Mouse (Mus musculus): Measurements from ENCODE around the gene Tex19.2. TPM values are rescaled to one million over a fixed set of nuclear protein-coding genes. Genes with fewer than 3 reads are reported as not detected.
"Not testable (repeated sequence)": the region's sequence is repeated elsewhere in the genome, so short reads cannot be mapped to it uniquely, and the experiment has no call there.

Tex19.2 gene
- polyA plus RNA-seq, 1 experiment from 2014 or later: not detected

DNA sequence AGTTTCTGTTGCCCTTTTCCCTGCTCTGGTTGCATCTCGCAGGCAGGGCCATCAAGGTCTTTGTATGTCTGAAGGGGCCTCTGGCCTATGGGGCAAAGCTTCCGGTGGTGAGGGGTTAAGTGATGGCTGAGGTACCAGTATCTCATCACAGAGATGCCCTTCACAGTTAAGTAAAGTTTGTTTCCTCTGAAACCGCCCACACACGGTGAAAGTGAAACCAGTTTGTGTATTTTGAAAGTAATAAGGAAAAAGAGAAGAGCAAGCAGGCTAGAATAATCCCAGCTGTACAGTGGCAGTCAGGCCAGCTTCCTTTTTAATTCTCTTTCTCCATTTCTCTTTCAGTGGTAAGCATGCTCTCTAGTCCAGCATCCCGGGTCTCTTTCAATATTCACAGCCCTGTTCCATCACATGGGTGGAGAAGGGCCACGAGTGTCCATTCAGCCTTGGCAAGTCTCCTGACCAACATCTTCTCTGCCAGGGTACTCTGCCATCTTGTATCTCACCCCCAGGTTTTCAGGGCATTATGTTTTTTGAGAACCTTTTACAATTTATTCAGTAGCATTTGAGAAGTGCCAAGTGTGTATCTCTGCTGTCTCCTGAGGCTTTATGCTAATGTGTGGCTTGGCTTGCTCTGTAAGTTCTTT lies 35.5 kb downstream of the Tex19.2 start:
- 83% methylated on average over 6 of the region's 6 CpGs for WGBS

DNA sequence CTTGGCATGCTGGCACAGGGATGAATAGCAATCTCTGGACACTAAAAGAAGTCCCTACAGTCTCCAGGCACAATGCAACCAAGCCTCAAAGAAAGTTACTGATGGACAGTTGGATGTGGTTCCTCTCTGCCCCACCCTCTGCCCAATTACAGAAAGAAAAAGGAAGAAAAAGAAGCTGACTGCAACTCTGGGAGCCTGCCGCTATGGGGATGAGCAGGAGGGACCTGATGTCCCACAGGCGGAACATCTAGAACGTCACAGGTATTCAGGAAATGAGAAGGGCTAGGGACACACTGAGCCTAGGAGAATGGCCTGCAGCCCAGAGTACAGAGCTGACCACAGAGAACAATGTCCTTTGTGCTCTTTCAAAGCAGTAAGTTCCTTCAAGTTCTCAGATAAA lies 36.2 kb downstream of the Tex19.2 start:
- 82% methylated on average over 3 of the region's 3 CpGs for WGBS
- ATAC-seq (ENCODE audit: low FRiP score, low read depth): no peak

More for the DNA sequence above, 35.5 kb downstream of the Tex19.2 start:
- Histone ChIP-seq H3K4me1 (replicated peaks) (no peaks in the 10 kb centered on the region), H3K9me3 (no peaks in the 10 kb centered on the region), H3K4me3 (no peak overlapping the region), H3K27ac (replicated peaks) (no peak overlapping the region), H3K4me2 (no peak overlapping the region), H3K27me3 (no peaks in the 10 kb centered on the region), H3K36me3 (no peaks in the 10 kb centered on the region), H3K9ac (no peak overlapping the region)
- ATAC-seq (ENCODE audit: low FRiP score, low read depth): no peak

DNA sequence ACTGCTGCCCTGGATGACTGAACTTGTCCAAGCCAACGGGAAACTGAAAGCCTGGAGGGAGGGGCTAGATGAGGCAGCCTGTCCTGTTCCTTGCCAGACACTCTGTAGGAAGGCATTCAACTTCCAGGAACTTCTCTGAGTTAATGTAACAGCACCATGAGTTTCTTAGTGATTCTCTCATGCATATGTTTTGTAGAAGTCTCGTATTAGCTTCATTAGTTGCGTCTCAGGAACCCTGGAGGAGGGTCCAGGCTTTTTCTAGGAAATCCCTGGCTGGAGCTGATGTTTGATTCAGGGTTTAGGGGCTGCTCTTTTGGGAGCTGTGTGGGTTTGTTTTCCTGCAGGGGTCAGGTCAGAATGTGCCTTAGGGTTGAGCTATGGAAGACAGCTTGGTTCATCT lies 37.4 kb downstream of the Tex19.2 start, which contains the start of gene Sectm1a:
Gene Sectm1a, minus strand, starts transcription at position 101 of the 400 bp plus-strand sequence.
- Histone ChIP-seq H3K27me3 (no peaks in the 10 kb centered on the region), H3K27ac (replicated peaks) (no peak within 1 kb of the TSS), H3K9ac (no peak within 1 kb of the TSS), H3K36me3 (no peaks in the 10 kb centered on the region), H3K4me1 (replicated peaks) (no peaks in the 10 kb centered on the region), H3K9me3 (no peaks in the 10 kb centered on the region), H3K4me3 (no peak within 1 kb of the TSS), H3K4me2 (no peak within 1 kb of the TSS)
- 84% methylated on average over 3 of the region's 3 CpGs for WGBS
- no peak for ATAC-seq (ENCODE audit: low FRiP score, low read depth)

More for the DNA sequence above, 36.2 kb downstream of the Tex19.2 start:
- Histone ChIP-seq H3K4me1 (replicated peaks) (no peaks in the 10 kb centered on the region), H3K9me3 (no peaks in the 10 kb centered on the region), H3K9ac (no peak overlapping the region), H3K36me3 (no peaks in the 10 kb centered on the region), H3K4me3 (no peak overlapping the region), H3K27ac (replicated peaks) (no peak overlapping the region), H3K4me2 (no peak overlapping the region), H3K27me3 (no peaks in the 10 kb centered on the region)

DNA sequence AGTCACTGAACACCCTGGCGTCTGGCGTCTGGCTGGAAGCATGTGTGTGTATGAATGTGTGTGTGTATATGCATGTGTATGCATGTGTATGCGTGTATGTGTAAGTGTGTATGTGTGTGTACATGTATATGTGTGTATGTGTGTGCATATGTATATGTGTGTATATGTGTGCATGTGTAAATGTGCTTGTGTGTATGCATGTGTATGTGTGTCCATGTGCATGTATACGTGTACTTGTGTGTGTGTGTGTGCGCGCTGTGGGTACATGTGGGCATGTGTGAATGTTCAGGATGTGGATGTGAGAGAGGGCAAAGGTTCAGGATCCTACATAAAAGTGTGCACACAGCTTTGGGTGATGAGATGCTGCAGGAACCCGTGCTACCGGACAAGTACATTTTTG lies 38.1 kb downstream of the Tex19.2 start:
- H3K4me3 ChIP-seq: no peak overlapping the region
- no peak for ATAC-seq (ENCODE audit: low FRiP score, low read depth)
- no peak overlapping the region for H3K4me2 ChIP-seq
- 95% methylated on average over 8 of the region's 8 CpGs for WGBS
- no peaks in the 10 kb centered on the region for H3K4me1 ChIP-seq (replicated peaks)
- no peaks in the 10 kb centered on the region for H3K27me3 ChIP-seq
- no peak overlapping the region for H3K9ac ChIP-seq
- H3K27ac ChIP-seq (replicated peaks): no peak overlapping the region
- H3K9me3 ChIP-seq: no peaks in the 10 kb centered on the region
- H3K36me3 ChIP-seq: no peaks in the 10 kb centered on the region

DNA sequence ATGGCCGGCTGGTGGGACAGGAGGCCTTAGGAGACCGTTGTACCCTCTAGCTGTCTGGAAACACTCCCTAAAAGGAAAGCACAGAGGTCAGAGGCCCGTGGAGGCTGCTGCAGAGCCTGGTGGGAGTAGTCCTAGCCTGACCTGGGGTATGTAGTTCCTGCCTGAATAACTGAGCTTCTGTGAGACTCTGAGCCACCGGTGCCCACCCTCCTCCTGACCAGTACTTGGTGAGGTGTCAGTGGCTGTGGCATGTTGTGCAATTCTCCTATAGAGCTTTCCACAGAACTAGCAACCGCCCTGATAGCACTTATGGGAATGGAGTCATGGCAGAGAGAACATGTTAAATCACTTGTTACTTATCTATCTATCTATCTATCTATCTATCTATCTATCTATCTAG lies 42.8 kb downstream of the Tex19.2 start:
- H3K4me1 ChIP-seq (replicated peaks): no peaks in the 10 kb centered on the region
- no peak overlapping the region for H3K4me2 ChIP-seq
- H3K9ac ChIP-seq: no peak overlapping the region
- no peaks in the 10 kb centered on the region for H3K9me3 ChIP-seq
- H3K4me3 ChIP-seq: no peak overlapping the region
- no peaks in the 10 kb centered on the region for H3K27me3 ChIP-seq
- no peak overlapping the region for H3K27ac ChIP-seq (replicated peaks)
- no peak for ATAC-seq (ENCODE audit: low FRiP score, low read depth)
- WGBS: 77% methylated on average over 5 of the region's 5 CpGs
- H3K36me3 ChIP-seq: no peaks in the 10 kb centered on the region

DNA sequence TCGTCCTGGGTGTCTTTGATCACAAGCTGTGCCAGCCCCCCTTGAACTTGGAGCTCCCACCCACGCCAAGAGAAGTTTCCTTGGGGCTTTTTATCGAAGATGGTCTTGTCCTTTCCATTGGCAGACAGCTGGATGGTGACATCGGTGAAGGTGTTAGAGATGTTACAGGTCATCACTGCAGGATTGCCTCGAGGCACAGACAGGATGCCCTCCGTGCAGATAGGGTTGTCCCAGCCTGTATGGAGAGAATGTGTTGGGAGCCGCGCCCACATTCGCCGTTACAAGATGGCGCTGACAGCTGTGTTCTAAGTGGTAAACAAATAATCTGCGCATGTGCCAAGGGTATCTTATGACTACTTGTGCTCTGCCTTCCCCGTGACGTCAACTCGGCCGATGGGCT lies 48.8 kb downstream of the Tex19.2 start:
- H3K4me2 ChIP-seq; H3K27me3 ChIP-seq; H3K4me1 ChIP-seq (replicated peaks); H3K36me3 ChIP-seq; H3K9me3 ChIP-seq; H3K27ac ChIP-seq (replicated peaks); H3K4me3 ChIP-seq; ATAC-seq (ENCODE audit: low FRiP score, low read depth); H3K9ac ChIP-seq: not testable (repeated sequence)
- 93% methylated on average over 12 of the region's 16 CpGs for WGBS

DNA sequence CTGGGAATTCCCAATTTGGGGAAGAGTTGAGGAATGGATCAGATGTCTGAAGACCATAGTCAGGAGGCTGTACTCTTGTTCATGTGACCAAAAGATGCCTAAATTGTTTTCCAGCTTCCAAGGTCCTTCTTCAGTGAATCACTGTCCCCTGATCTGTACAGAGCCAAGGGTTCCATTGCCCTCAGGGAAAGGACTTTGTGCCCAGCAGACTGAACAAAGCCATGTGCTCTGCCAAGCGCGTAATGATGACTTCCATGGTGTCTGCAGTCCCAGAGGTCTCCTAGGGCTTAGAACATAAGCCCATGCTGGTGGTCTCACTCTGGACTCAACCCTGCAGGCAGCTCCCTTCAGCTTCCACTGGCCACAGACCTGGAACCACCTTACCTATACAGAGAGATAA lies 50.6 kb downstream of the Tex19.2 start:
- Histone ChIP-seq H3K27me3 (no peaks in the 10 kb centered on the region), H3K9ac (no peak overlapping the region), H3K27ac (replicated peaks) (no peak overlapping the region), H3K9me3 (no peaks in the 10 kb centered on the region), H3K4me2 (no peak overlapping the region), H3K36me3 (no peaks in the 10 kb centered on the region), H3K4me1 (replicated peaks) (no peaks in the 10 kb centered on the region), H3K4me3 (no peak overlapping the region)
- WGBS: 94% methylated on average over 2 of the region's 2 CpGs
- ATAC-seq (ENCODE audit: low FRiP score, low read depth): no peak

Other genes starting within 250 kb of the Tex19.2 start
- gene Ccdc57, start 185.8 kb downstream of the Tex19.2 start, polyA plus RNA-seq (2015; fragmentation: Nextera tagmentation; extraction: Ambion mirVana): 5.7 and 6.1 TPM in 2 replicates
- 10.4 and 10.9 TPM in 2 replicates for gene Slc16a3, start 170.2 kb downstream of the Tex19.2 start, polyA plus RNA-seq (2015; fragmentation: Nextera tagmentation; extraction: Ambion mirVana)
- 147 and 149 TPM in 2 replicates for gene Csnk1d, start 127.3 kb downstream of the Tex19.2 start, polyA plus RNA-seq (2015; fragmentation: Nextera tagmentation; extraction: Ambion mirVana)
- not detected in 2 replicates for gene Cd7, start 79.3 kb downstream of the Tex19.2 start, polyA plus RNA-seq (2015; fragmentation: Nextera tagmentation; extraction: Ambion mirVana)
- gene Sectm1b, start 55.1 kb downstream of the Tex19.2 start, polyA plus RNA-seq (2015; fragmentation: Nextera tagmentation; extraction: Ambion mirVana): not detected in 2 replicates
- gene Sectm1a, start 37.5 kb downstream of the Tex19.2 start, polyA plus RNA-seq (2015; fragmentation: Nextera tagmentation; extraction: Ambion mirVana): 0.26 TPM in 1 of 2 replicates, not detected in the other
- gene Tex19.1, start 27.5 kb upstream of the Tex19.2 start, polyA plus RNA-seq (2015; fragmentation: Nextera tagmentation; extraction: Ambion mirVana): not detected in 2 replicates
- gene Uts2r, start 41.6 kb upstream of the Tex19.2 start, polyA plus RNA-seq (2015; fragmentation: Nextera tagmentation; extraction: Ambion mirVana): 0.54 and 0.65 TPM in 2 replicates
- gene Hexdc, start 85.8 kb upstream of the Tex19.2 start, polyA plus RNA-seq (2015; fragmentation: Nextera tagmentation; extraction: Ambion mirVana): 31.6 and 32.5 TPM in 2 replicates
- gene Ogfod3, start 86.0 kb upstream of the Tex19.2 start, polyA plus RNA-seq (2015; fragmentation: Nextera tagmentation; extraction: Ambion mirVana): 28.3 and 29.9 TPM in 2 replicates
- 36.9 and 37.4 TPM in 2 replicates for gene Cybc1, start 110.6 kb upstream of the Tex19.2 start, polyA plus RNA-seq (2015; fragmentation: Nextera tagmentation; extraction: Ambion mirVana)
- 81.6 and 86.8 TPM in 2 replicates for gene Narf, start 118.6 kb upstream of the Tex19.2 start, polyA plus RNA-seq (2015; fragmentation: Nextera tagmentation; extraction: Ambion mirVana)
- 15.7 TPM in 2 replicates for gene Foxk2, start 141.3 kb upstream of the Tex19.2 start, polyA plus RNA-seq (2015; fragmentation: Nextera tagmentation; extraction: Ambion mirVana)
- 83.0 and 85.1 TPM in 2 replicates for gene Wdr45b, start 235.8 kb upstream of the Tex19.2 start, polyA plus RNA-seq (2015; fragmentation: Nextera tagmentation; extraction: Ambion mirVana)